Mouse (Mus musculus) ZHBTc4 (cell line): ENCODE results near the gene Epo.

Experiments
- DNase-seq: peaks from one replicate; pipeline ENCODE4 v3.0.0-alpha.2; 2011; ENCODE audit warnings: low read depth, low spot score

Epo gene

DNA sequence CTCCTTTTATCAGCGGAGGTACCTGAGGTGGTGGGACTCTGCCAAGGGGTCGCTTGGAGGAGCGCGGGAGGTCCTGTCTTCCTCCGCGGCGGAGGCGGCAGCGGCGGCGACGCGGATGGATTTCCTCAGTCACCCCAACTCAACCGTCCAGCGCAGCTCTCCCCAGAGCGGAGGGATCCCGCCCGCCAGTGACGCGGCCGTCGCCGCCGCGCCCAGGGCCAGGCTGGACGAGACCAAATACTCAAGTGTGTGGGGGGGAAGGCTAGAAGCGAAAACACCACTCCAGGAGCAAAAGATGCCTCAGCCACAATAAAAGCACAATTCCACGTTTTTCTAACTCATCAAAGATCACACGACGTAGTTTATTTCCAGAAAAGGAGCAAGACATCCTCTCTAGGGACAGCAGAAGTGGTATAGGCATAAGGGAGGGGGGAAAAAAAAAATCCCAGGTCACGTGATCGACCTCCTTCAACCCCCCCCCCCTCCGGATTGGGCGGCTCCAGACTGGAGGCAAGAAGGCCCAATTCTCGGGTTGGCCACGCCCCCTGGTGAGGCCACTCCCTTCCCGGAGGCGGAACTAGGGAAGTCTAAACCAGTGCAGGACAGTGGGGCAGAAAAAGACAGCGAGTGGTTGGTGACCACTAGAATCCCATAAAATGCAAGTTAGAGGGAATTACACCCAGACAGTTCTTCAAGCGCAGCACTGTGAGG lies at the start of gene Epo, which contains the start of gene Gnb2:
Epo (minus strand) TSS at position 126 of the 711 bp plus-strand sequence.
Gnb2 (minus strand) TSS at position 394 of the 711 bp plus-strand sequence.
- DNase-seq: peak; percentile 99

DNA sequence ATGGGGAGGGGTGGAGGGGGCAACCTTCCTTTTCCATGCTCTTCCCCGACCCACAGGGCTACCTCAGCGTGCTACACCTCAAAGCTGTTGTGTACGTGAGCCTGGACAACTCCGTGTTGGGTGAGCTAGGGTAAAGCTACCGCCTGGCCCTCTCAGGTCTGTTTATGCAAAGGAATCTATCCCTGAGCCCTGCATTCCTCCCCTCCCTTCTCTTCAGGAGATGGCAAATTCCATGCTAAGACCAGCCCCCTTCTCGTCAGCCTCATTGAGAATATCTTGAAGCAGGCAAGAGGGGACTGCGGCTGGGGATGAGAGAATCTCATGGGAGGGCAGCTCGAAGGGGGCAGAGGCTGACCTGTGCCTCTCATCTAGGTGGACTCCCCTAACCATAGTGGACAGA lies 49.7 kb upstream of the Epo start:
- peak; percentile 48 for DNase-seq

DNA sequence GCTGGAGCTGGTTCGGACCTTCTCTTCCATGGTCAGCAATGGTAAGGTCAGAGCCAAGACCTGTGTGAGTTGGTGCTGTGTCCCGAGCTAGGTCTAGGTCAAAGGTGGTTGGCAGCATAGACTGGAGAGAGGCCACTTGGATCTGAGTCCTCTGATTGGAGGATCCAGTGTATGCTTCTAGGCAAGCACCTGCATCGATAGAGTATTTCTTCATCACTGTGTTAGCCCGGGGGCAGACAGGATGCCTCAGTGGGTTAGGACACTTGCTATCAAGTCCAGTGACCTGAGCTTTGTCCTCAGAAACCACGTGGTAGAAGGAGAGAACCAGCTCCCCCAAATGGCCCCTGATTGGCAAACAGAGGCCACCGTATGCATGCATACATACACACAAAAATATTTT lies 47.2 kb upstream of the Epo start:
- no peak for DNase-seq

DNA sequence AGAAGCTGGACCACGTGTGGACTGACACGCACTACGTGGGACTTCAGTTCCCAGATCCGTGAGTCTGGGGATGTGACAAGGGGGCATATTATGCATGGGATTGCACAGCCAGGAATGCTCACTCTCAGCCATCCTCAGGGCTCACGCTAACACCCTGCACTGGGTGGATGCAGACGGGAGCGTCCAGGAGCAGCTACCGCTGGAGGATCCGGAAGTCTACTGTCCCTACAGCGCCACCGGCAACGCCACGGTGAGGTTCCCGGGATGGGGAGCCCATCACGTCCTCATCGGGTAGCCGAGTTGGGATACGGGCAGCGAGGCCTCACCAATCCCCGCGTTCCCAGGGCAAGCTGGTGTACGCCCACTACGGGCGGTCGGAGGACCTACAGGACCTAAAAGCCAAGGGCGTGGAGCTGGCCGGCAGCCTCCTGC lies 41.4 kb upstream of the Epo start:
- no peak for DNase-seq

DNA sequence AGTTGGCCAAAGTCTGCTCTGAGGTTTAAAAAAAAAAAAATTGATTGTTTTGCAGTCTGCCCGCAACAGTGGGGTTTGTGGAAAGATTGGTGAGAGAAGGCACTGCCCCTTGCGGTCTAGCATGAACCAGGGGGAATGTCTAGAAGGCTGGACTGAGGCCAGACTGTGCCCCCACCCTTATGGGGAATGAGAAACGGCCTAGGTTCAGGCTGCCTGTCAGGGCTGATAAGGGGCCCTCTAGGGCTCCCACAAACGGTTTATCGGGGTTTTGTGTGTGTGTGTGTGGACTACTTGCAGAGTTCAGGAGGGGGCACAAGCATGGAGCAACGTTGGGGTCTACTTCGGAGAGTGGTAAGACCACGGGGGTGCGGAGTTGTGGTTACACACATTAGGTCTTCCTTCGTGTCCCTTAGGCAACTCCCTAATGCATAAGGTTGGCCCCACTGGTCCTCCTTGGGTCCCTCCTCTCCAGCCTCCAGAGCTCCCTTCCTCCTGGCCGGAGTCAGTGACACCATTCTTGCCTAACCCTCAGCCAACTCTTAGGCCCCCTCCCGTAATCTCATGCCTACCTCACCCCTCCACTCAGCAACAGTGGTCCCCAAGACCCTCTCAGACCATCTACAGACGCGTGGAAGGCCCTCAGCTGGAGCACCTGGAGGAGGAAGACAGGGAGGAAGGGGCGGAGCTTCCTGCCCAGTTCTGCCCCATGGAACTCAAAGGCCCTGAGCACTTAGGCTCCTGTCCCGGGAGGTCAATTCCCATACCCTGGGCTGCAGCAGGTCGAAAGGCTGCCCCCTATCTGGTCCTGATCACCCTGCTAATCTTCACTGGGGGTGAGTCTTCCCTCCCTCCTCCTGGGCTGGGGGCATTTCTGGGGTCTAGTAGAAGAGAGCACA lies 37.9 kb upstream of the Epo start:
- no peak for DNase-seq

DNA sequence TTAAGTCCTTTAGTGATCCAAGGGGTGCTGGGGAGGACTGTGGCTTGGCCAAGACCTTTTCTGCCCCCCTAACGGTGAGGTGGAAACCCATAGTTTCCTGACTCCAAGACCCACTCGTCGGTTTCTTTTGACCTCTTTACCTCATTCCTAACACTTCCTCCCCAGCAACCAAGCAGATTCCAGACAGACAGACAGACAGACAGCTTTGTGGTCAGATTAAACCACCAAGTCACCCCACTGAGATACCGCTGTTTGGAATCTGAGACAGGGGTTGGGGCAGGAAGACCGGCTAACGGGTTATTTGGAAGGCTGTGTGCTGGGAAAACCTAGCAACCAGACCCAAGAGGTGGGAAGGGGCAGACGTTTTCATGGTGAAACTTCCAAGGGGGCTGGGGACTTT lies 37.1 kb upstream of the Epo start:
- DNase-seq: no peak

DNA sequence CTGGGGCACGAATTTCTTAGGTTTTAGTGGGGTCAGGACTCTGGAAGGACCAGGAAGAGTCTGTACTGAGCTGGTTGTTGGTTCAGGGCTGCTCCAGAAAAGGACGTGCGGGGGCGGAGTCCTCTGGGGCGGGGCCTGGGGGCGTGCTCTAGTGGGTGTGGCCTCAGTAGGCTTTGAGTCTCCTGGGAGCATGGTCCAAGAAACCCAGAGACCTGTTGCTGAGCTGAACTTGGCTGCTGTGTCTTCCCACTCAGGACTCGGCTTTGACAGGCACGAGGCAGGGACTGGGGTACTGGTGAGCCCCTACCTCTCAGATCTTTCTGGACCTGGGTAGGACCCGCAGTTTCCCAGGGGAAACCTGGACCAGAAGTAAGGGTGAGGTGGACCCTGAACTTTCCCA lies 36.6 kb upstream of the Epo start, which contains the start of gene Tfr2:
Tfr2 (plus strand) TSS at position 176 of the 400 bp plus-strand sequence.
- peak; percentile 88 for DNase-seq

DNA sequence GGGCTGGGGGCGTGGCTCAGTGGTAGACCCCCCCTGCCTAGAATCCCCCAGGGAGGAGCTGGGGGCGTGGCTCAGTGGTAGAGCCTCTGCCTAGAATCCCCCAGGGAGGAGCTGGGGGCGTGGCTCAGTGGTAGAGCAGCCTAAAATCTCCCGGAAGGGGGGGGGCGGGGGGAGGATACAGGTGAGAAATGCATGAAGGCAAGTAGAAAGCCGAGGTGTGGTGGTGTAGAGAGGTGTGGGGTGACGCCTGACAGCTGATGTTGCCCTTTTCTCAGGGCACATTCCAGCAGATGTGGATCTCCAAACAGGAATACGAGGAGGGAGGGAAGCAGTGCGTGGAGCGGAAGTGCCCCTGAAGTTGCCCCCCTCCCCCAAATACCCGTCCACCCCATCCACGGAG lies 36.0 kb upstream of the Epo start:
- peak; percentile 14 for DNase-seq

DNA sequence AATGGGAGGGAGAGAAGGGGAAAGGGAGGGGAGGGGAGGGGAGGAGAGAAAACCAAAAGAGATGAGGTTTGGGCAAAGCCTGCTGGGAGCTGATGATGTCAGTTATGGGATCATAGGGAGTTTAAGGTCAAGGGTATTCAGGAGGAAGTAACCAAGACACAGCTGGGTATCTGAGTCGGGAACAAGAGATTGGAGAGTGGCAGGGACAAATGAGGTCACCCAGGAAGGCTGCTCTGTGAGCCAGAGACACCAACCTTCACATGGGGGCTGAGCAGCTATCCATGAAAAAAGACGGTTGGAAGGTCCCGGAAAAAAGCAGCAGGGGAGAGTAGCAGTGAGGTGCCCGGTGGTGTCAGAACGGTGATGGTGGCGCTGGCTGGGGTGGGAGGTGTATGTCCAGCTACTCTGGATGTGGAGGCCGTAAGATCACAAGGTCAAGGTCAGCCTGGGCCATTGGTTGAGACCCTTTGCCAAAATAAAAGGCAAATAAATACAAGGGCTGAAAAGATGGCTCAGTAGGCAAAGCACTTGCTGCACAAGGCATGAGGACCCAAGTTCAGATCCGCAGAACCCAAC lies 35.3 kb upstream of the Epo start:
- peak; percentile 50 for DNase-seq

DNA sequence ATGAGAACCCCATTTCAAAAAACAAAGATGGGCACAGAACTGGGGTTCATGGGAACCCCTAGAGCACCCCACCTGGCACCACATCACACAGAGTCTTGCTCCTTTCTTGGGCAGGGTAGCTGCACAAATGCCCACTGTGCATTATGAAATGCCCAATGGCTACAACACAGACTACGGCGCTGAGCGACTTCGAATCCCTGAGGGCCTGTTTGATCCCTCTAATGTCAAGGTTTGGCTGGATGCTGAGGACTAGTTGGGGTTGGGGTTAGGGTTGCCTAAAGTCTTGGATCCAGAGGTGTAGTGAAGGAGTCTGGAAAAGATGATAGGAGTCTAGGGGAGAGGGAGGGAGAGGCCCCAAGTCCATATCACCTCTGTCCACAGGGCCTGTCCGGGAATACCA lies 33.4 kb upstream of the Epo start:
- no peak for DNase-seq

DNA sequence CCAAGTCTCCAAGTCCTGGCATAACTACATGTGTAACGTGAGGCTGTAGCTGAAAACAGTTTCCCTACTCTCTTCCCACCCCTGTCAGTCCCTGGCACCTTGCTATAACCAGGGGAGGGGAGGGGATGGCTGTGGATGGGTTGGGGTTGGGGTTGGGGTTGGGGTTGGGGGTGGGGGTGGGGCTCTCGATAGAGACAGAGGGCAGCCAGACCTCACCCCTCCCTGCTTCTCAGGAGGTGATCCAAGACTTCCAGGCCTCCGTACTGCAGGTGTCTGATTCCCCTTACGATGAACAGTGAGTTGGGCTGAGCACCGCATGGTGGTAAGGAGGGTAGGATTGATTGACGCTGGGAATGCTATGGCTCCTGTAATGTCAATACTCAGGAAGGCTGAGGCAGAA lies 32.7 kb upstream of the Epo start:
- DNase-seq: no peak

DNA sequence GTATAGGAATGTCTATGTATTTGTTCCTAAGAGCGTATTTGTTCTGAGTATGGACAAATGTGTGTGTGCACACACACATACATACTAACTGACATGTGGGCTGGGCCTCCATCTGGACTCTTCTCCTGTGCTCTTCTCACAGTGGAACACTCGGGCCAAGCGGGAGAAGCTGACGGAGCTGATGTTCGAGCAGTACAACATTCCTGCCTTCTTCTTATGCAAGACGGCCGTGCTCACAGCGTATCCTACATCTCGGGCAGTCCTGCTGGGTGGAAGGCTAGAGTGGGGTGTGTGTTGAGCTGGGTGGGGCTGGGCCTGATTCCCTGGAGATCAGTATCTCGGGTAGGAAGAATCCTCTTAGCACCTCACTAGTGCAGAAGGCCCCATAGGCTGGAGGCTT lies 29.9 kb upstream of the Epo start:
- DNase-seq: peak; percentile 64

DNA sequence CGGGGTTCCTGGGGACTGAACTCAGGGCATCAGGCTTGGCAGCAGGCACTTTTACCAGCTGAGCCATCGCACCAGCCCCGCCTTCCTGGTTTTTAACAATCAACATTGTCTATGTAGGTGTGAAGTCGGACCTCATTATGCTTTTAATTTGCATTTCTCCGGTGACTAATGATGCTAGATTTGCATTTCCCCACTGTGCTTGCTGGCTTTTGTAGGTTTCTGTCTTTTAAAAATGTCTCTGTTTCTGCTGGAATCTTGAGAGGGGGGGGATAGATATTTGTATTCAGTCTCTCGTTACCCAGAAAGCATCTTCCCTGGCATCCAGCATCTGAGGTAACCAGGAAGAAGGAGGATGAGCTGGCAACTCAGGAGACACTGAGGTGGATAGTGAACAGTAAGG lies 28.5 kb upstream of the Epo start:
- DNase-seq: no peak

DNA sequence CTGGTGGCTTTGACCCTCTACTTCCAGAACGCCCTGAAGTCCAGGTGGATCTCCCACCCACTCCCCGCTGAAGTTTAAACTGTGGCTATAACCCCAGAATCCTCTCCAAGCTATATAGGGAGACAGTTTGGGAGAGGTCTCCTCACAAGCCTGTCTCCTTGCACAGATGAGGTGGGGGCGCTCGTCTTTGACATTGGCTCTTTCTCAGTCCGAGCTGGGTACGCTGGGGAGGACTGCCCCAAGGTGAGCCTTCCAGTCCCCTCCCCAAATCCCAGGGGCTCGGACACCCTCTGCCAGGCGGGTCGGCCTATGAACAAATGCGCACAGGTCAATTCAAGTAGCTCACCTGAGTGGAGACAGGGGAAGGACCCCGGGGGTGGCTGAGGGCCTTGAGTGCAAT lies 20.9 kb upstream of the Epo start:
- DNase-seq: no peak

DNA sequence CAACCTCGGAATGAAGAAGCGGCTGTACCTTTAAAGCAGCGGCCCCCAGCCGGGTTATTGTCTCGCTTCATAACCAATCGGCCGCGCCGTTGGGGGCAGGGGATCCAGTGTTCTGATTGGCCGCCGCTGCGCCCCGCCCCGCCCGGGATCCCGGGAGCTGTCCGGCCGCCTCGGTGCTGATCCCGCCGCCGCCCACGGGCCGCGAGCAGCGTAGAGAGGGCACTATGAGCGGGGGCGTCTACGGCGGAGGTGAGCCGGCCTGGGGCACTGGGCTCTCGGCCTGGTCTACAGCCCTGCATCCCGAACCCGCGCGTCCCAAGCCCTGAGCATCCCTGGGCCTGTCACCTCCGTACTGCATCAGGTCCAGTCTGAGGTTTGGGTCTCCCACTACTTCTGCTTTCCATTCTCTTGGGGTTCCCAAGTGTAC lies 20.4 kb upstream of the Epo start, which contains the start of gene Actl6b:
Actl6b (plus strand) TSS at position 107 of the 427 bp plus-strand sequence.
- DNase-seq: peak; percentile 94

DNA sequence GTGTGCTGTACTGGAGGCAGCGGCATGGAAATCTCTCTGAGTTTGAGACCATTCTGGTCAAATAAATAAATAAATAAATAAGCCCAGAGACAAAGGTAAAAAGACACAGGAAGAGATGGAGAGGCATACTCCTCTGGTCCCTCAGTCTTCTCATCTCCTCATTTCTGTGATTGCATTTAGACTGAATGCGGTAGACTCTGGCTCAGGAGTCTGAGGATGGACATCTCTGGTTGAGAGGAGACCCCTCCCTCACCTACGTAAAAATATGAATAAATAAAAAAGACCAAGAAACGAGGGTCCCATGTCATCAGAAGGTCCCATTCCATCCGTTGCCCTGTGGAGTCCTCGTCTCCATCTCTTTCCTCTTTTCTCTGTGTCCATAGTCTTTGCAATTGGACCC lies 20.0 kb upstream of the Epo start:
- DNase-seq: no peak

DNA sequence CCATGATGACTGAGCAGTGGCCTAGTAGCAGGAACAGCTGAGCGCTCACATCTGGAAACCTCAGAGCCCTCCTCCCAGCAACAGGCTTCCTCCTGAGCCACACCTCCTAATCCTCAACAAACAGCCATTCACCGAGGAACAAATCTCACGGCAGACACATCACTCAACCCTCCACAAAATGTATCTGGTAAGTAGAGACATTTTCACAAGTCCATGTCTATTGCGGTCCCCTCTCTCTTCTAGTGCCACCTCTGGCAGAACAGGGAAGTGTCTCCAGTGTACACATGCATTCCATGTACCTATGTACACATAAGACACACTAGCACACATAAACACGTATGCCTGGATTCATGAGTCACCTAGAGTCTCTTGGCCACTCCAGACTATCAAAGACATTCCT lies 18.1 kb upstream of the Epo start:
- DNase-seq: peak; percentile 61

DNA sequence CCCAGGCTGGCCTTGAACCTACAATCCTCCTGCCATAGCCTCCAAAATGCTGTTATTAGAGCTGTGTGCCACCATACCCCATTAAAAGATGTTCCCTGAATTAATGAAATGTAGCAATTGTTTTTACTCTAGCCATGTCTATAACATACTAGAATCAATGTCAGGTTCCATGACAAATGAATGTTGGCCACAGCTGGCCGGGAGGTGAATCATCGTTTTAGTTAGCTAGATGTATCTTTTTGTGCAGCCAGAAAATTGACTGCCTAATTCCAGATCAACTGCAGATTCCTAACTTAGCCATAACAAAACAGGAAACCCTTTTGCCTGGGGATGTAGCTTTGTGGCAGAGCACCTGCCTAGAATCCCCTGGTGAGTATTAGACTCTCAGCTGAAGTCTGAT lies 16.8 kb upstream of the Epo start:
- DNase-seq: no peak

DNA sequence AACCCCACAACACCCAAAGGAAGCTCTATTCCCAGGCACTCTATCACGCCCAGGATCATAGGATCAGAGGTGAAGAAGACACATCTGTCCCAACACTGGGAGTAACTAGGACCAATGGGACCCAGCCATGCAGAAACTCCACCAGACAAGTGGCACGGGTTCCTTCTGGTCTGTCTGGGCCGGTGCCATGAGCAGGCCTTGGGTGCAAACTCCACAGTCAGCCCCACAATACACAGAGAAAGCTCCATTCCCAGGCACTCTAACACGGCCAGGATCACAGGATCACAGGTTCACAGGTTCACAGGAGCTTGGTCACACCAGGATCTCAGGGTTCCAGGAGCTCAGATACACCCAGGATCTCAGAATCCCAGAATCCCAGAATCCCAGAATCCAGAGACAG lies 12.6 kb upstream of the Epo start:
- no peak for DNase-seq

DNA sequence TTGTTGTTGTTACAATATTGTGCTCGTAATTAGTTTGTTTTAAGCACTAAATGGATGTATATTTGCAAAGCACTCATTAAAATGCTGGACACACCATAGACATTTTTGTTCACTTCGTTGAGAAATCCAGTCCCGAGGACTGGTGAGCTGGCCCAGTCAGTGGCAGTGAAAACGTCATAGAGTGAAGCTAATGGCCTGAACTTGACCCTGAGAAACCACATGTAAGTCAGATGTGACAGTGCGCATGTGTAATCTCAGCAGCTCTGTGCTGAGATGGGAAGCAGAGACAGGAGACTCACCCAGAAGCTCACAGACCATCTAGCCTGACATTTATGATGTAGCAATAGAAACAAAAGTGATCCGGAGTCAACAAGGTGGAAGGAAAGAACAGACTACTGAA lies 11.9 kb upstream of the Epo start:
- no peak for DNase-seq

DNA sequence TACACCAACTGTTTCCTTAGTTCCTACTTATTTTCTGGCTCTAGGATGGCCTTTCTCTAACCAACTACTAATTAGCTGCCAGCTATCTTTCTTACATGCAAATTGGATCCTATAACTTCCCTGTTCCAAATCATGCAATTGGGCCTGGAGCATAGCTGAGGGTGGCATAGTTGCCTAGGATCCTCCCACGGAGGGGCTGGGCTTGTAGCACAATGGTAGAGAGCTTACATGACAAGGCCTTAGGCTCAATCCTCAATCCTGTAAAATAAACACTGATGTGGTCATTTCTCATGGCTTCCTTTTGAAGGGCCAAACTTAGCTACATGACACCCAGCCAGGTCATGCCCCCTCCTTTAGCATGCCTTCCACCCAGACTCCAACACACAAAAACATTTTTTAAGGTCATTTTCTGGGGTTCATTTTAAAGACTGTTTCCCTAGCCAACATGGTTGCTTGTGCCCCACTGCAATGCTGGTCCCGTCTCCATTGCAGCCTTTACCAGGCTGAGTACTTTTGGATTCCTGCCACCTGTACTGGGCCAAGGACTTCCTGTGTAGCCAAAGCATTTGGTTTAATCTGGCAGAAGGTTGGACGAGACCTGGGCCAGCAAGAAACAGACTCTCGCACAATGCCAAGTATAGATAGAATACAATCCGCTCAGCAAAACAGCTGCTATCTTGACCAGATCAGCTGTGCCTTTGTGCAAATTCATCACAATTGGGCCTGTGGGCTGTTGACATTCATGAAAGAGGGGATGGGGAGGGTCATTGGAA lies 8.9 kb upstream of the Epo start:
- no peak for DNase-seq

DNA sequence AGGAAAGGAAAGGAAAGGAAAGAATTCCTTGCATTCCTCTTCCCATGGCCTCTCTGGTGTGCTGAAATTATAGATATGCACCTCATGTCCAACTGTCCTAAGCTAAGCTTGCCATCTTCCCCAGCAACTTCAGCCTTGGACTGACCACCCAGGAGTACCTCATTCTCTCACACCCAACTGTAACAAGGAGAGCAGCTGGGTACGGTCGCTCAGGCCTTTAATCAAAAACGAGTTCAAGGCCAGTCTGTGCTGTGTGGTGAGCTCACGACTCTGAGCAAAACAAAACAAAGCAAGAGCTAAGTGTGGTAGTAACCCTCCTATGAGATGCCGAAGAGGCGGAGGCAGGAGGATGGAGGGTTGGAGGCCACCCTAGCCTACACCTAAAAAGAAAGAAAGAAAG lies 7.9 kb upstream of the Epo start:
- no peak for DNase-seq
